ENCODE assay signal across 13 mouse cellular contexts in the genomic region with DNA sequence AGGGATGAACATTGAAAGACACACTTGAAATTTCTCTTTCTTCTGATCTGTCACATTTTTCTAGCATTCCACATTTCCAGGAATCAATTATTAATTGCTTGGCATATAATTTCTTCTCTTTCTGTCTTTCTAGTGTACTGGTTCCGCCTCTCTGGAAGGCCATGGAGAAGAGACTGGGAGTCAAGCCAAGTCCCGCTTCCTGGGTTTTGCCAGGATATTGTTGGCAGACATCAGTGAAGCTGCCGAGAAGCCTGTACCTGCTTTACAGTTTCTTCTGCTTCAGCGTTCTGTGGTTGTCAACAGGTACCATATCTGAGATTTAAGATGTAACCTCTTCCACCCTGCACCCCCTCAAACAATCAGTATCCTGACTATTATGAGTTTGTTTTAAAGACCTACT. TPM values are rescaled to one million over a fixed set of nuclear protein-coding genes. Genes with fewer than 3 reads are reported as not detected.
DNase-seq lines count a peak whose midpoint lies in the region; ATAC-seq lines count a peak whose summit lies in the region.
"Had no signal": no experiment of that assay in that cellular context is flagged by ENCODE, and none has a peak within 500 bp of the region (broad histone marks: within the 10 kb centered on the region; RNA-seq: fewer than 3 reads in every experiment).

No protein-coding gene starts in this region.

- intact Hi-C loops in left cerebral cortex, postnatal 4 days (cut with DNase I), result no loop called here

- H3K27ac ChIP-seq in forebrain, embryonic 15.5 days (replicated peaks), result peak overlapping the region; percentile 38; the same call in 1 of the 2 replicates
- no peak overlapping the region for H3K27ac ChIP-seq in forebrain, embryonic 16.5 days (ENCODE audit: low read length)
- H3K27ac ChIP-seq: limb, embryonic 13.5 days had no signal

- H3K9me3 ChIP-seq in forebrain, embryonic 15.5 days, result no peaks in the 10 kb centered on the region
- H3K9me3 ChIP-seq in forebrain, embryonic 16.5 days (ENCODE audit: control insufficient read depth, low read length), result no peaks in the 10 kb centered on the region
- H3K9me3 ChIP-seq: heart, embryonic 12.5 days; limb, embryonic 13.5 days had no signal

- H3K9ac ChIP-seq in forebrain, embryonic 15.5 days (replicated peaks), result no peak overlapping the region
- no peak overlapping the region for H3K9ac ChIP-seq in forebrain, embryonic 16.5 days (replicated peaks; ENCODE audit: low read depth, low read length)
- H3K9ac ChIP-seq: heart, embryonic 12.5 days; limb, embryonic 13.5 days had no signal

- WGBS in forebrain, embryonic 15.5 days, result 43% methylated on average over 4 of the region's 4 CpGs
- WGBS in forebrain, embryonic 16.5 days, result 36% methylated on average over 4 of the region's 4 CpGs

- ATAC-seq in forebrain, embryonic 15.5 days (replicated peaks), result no peak
- no peak for ATAC-seq in forebrain, embryonic 16.5 days
- ATAC-seq in activated CD4-positive, CD25-positive, alpha-beta regulatory T cell, adult 4 months, result no peak
- ATAC-seq in frontal cortex, adult (ENCODE audit: low TSS enrichment), result no peak
- ATAC-seq: CD4-positive, CD25-positive, alpha-beta regulatory T cell, adult 4 months had no signal

- DNase-seq in left cerebral cortex, postnatal 4 days, result peak; percentile 69
- no peak for DNase-seq in left cerebral cortex, adult 8-10 months (ENCODE audit: low spot score in 2 of 2)
- peak; percentile 79 for DNase-seq in adrenal gland, postnatal 14 days
- DNase-seq in kidney, adult 9 months, result peak; percentile 83
- DNase-seq: right cerebral cortex, postnatal 14 days; thymus, adult 2 months had no signal

- H3K4me2 ChIP-seq in forebrain, embryonic 15.5 days (replicated peaks), result no peak overlapping the region
- no peak overlapping the region for H3K4me2 ChIP-seq in forebrain, embryonic 16.5 days (ENCODE audit: low read length)
- H3K4me2 ChIP-seq: heart, embryonic 12.5 days; limb, embryonic 13.5 days had no signal

- peaks cover 22% of the 10 kb centered on the region for H3K4me1 ChIP-seq in forebrain, embryonic 15.5 days
- H3K4me1 ChIP-seq in forebrain, embryonic 16.5 days (replicated peaks; ENCODE audit: control insufficient read depth, insufficient read depth, low read length), result peaks cover 25% of the 10 kb centered on the region

- no peak overlapping the region for H3K4me3 ChIP-seq in forebrain, embryonic 15.5 days
- no peak overlapping the region for H3K4me3 ChIP-seq in forebrain, embryonic 16.5 days (replicated peaks; ENCODE audit: low read length)
- H3K4me3 ChIP-seq: heart, embryonic 12.5 days; limb, embryonic 13.5 days had no signal

- no peaks in the 10 kb centered on the region for H3K27me3 ChIP-seq in forebrain, embryonic 15.5 days
- no peaks in the 10 kb centered on the region for H3K27me3 ChIP-seq in forebrain, embryonic 16.5 days (replicated peaks; ENCODE audit: control insufficient read depth, insufficient read depth, low read length)
- H3K27me3 ChIP-seq: heart, embryonic 12.5 days; limb, embryonic 13.5 days had no signal

- peaks cover 17% of the 10 kb centered on the region for H3K36me3 ChIP-seq in forebrain, embryonic 15.5 days
- H3K36me3 ChIP-seq in forebrain, embryonic 16.5 days (ENCODE audit: control insufficient read depth, insufficient read depth), result 0 out of 2 replicates have a peak, but pooled peaks cover 2% of the 10 kb centered on the region

RNA-seq across cellular contexts. Expression of a gene that starts 3.4 kb away (rescaled TPM):
- 32.2 and 35.4 TPM in 2 replicates for polyA plus RNA-seq in forebrain, embryonic 15.5 days (2015; fragmentation: Nextera tagmentation; extraction: Ambion mirVana)
- 32.8 and 35.0 TPM in 2 replicates for polyA plus RNA-seq in forebrain, embryonic 16.5 days (2015; fragmentation: Nextera tagmentation; extraction: Ambion mirVana)
- total RNA-seq in left cerebral cortex, postnatal 4 days (2021), result 10 to 100 TPM; 49.2 to 49.4 TPM
- 10 to 100 TPM; 62.6 to 66.9 (median 65.0) TPM for total RNA-seq in left cerebral cortex, adult 8-10 months (2022)
- total RNA-seq in adrenal gland, postnatal 14 days (2021), result 28.9 and 32.4 TPM in 2 replicates
- polyA plus RNA-seq in activated CD4-positive, CD25-positive, alpha-beta regulatory T cell, adult 4 months (2017; shearing (Covaris generic)), result 10 to 100 TPM; 11.8 to 15.6 TPM

RNA-seq across cellular contexts. Expression of a gene that starts 3.5 kb away (rescaled TPM):
- polyA plus RNA-seq in forebrain, embryonic 15.5 days (2015; fragmentation: Nextera tagmentation; extraction: Ambion mirVana), result 95.0 and 102 TPM in 2 replicates
- 120 and 129 TPM in 2 replicates for polyA plus RNA-seq in forebrain, embryonic 16.5 days (2015; fragmentation: Nextera tagmentation; extraction: Ambion mirVana)
- 100 to 1,000 TPM; 291 to 313 TPM for total RNA-seq in left cerebral cortex, postnatal 4 days (2021)
- 100 to 1,000 TPM; 980 to 990 (median 985) TPM for total RNA-seq in left cerebral cortex, adult 8-10 months (2022)
- total RNA-seq in adrenal gland, postnatal 14 days (2021), result 23.8 and 30.8 TPM in 2 replicates
- polyA plus RNA-seq in activated CD4-positive, CD25-positive, alpha-beta regulatory T cell, adult 4 months (2017; shearing (Covaris generic)), result 10 to 100 TPM; 11.5 to 14.0 TPM

RNA-seq across cellular contexts. Expression of a gene that starts 20.7 kb away (rescaled TPM):
- 0.78 and 1.0 TPM in 2 replicates for polyA plus RNA-seq in forebrain, embryonic 15.5 days (2015; fragmentation: Nextera tagmentation; extraction: Ambion mirVana)
- 0.34 and 0.75 TPM in 2 replicates for polyA plus RNA-seq in forebrain, embryonic 16.5 days (2015; fragmentation: Nextera tagmentation; extraction: Ambion mirVana)
- not detected for total RNA-seq in left cerebral cortex, postnatal 4 days (2021)
- total RNA-seq in left cerebral cortex, adult 8-10 months (2022), result not detected
- not detected in 2 replicates for total RNA-seq in adrenal gland, postnatal 14 days (2021)
- polyA plus RNA-seq in activated CD4-positive, CD25-positive, alpha-beta regulatory T cell, adult 4 months (2017; shearing (Covaris generic)), result not detected
- polyA plus RNA-seq: CD4-positive, CD25-positive, alpha-beta regulatory T cell, adult 4 months; heart, embryonic 12.5 days had no signal

Comparison
In these comparisons a context has a peak if more than half of its experiments do, and no peak if none do; other contexts are left out.
1. DNase-seq: peak in left cerebral cortex, postnatal 4 days (single experiment), adrenal gland, postnatal 14 days (single experiment) and kidney, adult 9 months (single experiment); none in left cerebral cortex, adult 8-10 months (0 of 2).